Mouse (Mus musculus): Measurements from ENCODE around the gene Timm9. TPM values are rescaled to one million over a fixed set of nuclear protein-coding genes. Genes with fewer than 3 reads are reported as not detected.

Timm9 gene
- polyA plus RNA-seq (2016; fragmentation: Nextera tagmentation; extraction: Ambion mirVana): 106 and 107 TPM in 2 replicates

DNA sequence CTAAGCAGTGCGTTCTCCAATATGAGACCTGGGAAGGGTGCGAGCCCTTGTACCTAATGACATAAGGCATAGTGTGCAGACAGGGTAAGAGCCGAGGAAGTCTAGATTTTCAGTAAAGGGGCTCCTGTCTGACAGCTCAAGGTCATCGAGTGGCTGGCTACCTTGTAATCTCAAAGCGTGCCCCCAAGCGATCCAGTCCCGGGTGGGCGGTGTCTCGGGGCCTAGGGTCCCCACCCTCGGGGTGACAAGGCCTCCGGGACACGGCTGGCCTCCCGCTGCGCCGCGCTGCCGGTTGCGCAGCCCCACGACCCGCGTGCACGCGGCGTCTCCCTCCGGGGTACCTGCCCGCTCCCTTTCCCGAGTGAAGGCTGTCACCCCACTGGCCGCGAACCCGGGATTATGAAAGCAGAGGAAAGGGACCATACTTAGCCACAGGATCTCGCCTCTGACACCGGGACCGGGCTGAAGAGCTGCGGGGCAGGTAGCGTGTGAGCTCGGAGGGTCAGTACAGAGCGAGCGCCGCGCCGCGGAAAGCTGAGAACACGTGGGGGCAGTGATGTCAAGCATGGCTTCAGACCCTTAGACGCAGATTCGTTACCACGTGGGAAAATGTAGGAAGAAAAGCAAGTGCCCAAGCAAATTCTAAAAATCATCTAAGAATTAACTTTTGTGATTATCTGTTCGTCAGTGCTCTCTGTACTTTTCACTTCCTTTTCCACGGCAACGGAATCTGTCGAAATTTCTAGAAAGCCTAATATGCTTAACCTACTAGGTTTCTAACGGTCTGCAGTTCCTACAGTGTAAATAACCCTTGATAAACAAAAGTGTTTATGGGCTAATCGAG, at the start of gene Timm9, which contains the start of gene 2700049A03Rik:
Gene Timm9, minus strand, starts transcription at position 555 of the 844 bp plus-strand sequence.
Gene 2700049A03Rik, plus strand, starts transcription at position 719 of the 844 bp plus-strand sequence.
- Histone ChIP-seq H3K4me1 (peaks cover 24% of the 10 kb centered on the region; the same call in 1 of the 2 replicates), H3K36me3 (peaks cover 41% of the 10 kb centered on the region), H3K27me3 (ENCODE audit: insufficient read depth, poor library complexity, severe bottlenecking) (no peaks in the 10 kb centered on the region), H3K27ac (peak within 1 kb of the TSS; percentile 93), H3K9me3 (no peaks in the 10 kb centered on the region), H3K4me3 (peak within 1 kb of the TSS; percentile 98)
- under 1% methylated on average over 52 of the region's 52 CpGs for WGBS
- peak; percentile 92 for DNase-seq (ENCODE audit: low spot score)

DNA sequence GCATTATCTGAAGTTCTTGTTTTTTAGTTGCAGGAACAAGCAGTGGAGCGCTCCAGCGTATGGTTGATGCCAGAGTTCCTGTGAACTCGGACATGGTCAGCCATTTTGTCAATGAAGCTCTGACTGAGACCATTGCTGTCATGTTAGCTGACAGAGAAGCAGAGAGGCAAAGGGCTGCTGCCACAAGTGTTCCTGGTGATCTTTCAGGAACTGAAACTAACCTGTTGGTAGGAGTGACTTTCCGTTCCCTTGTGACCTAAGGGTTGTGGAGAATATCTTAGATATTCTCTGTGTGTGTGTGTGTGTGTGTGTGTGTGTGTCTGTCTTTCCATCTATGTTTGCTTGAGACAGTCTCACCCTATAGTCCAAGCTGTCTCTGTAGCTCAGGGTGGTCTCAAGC, 47.9 kb upstream of the Timm9 start:
- H3K36me3 ChIP-seq: peaks cover 73% of the 10 kb centered on the region
- H3K4me1 ChIP-seq: no peaks in the 10 kb centered on the region
- no peaks in the 10 kb centered on the region for H3K9me3 ChIP-seq
- no peak overlapping the region for H3K27ac ChIP-seq
- DNase-seq (ENCODE audit: low spot score): no peak
- H3K27me3 ChIP-seq (ENCODE audit: insufficient read depth, poor library complexity, severe bottlenecking): no peaks in the 10 kb centered on the region
- no peak overlapping the region for H3K4me3 ChIP-seq
- 95% methylated on average over 4 of the region's 4 CpGs for WGBS

DNA sequence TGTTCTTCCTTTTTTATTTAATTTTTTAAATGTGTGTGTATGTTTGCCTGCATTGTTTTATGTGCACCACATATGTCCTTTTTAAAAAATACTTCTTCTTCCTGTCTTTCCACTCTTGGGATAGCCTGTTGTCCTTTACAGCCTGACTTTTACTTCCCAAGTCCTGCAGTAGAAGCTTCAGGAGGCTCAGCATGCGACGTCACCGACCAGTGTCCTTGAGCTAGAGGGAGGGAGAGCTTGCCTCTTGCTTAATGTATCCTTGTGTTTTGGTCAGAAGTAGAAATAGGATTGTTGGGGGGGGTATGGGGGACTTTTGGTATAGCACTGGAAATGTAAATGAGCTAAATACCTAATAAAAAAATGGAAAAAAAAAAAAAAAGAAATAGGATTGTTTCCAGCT, 47.3 kb upstream of the Timm9 start:
- Histone ChIP-seq H3K27me3 (ENCODE audit: insufficient read depth, poor library complexity, severe bottlenecking) (no peaks in the 10 kb centered on the region), H3K4me1 (no peaks in the 10 kb centered on the region), H3K9me3 (no peaks in the 10 kb centered on the region), H3K36me3 (peaks cover 73% of the 10 kb centered on the region), H3K4me3 (no peak overlapping the region), H3K27ac (no peak overlapping the region)
- WGBS: 93% methylated on average over 3 of the region's 3 CpGs
- DNase-seq (ENCODE audit: low spot score): no peak

DNA sequence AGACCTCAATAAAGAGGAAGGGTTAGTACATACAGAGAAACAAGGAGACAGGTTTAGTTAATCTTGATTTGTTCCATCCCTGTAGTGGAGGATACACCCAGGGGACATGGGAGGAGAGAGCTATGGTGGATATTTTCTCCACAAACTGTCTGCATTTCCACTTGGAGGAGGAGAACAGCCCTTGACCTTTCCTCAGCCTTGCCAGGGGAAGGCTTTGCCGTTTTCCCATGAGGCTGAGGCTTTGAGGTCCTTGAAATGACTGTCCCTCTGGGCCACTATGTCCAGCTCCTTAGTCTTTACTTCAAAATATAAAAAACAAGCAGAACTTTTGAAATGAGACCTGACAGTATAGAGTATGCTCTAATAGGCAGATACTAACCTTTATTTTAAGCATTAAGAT, 33.4 kb upstream of the Timm9 start:
- no peaks in the 10 kb centered on the region for H3K27me3 ChIP-seq (ENCODE audit: insufficient read depth, poor library complexity, severe bottlenecking)
- H3K27ac ChIP-seq: no peak overlapping the region
- no peak overlapping the region for H3K4me3 ChIP-seq
- 88% methylated on average over 1 of the region's 1 CpGs for WGBS
- DNase-seq (ENCODE audit: low spot score): no peak
- H3K36me3 ChIP-seq: peaks cover 68% of the 10 kb centered on the region
- no peaks in the 10 kb centered on the region for H3K9me3 ChIP-seq
- no peaks in the 10 kb centered on the region for H3K4me1 ChIP-seq

DNA sequence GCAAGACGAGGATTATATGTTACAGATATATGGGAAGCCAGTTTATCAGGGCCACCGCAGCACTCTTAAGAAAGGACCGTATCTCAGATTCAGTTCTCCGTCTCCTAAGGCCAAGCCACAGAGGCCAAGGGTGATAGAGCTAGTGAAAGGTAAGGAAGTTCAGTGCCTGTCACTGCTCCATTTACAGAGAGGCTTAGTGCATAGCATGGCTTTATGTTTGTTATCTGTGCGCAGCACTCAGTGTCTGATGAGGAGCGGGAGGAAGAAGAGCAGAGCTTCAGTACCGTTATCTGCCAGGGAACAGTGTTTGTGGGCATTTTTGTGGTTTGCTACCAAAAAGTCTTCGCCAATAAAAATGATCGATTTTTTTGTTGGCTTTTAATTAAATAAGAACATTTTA, 27.9 kb upstream of the Timm9 start:
- 79% methylated on average over 9 of the region's 9 CpGs for WGBS
- H3K36me3 ChIP-seq: peaks cover 78% of the 10 kb centered on the region

DNA sequence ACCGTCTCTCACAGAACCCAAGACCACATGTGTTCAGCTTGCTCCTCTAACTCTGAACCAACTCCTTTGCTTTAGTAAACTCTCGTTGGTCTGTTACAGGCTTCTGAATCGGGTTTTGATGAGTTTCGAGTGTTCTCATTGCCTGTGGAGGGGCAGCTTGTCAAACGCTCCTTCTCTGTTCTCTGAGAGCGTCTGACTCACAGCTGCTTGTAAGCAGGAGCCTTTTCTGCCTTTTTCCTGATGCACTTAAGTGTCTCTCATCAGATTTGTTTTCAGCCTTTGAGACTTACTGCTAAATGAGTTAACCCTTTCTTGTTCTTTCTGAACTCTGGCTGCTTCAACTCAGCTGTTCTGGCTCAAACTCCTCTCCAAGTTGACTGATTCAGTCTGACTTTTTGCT, 21.5 kb upstream of the Timm9 start:
- Histone ChIP-seq H3K36me3 (peaks cover 85% of the 10 kb centered on the region), H3K27ac (no peak overlapping the region), H3K4me3 (no peak overlapping the region), H3K9me3 (no peaks in the 10 kb centered on the region), H3K27me3 (ENCODE audit: insufficient read depth, poor library complexity, severe bottlenecking) (no peaks in the 10 kb centered on the region), H3K4me1 (no peaks in the 10 kb centered on the region)
- WGBS: 86% methylated on average over 6 of the region's 6 CpGs
- DNase-seq (ENCODE audit: low spot score): no peak

More for the DNA sequence above, 27.9 kb upstream of the Timm9 start:
- H3K9me3 ChIP-seq: no peaks in the 10 kb centered on the region
- no peak for DNase-seq (ENCODE audit: low spot score)
- no peaks in the 10 kb centered on the region for H3K27me3 ChIP-seq (ENCODE audit: insufficient read depth, poor library complexity, severe bottlenecking)
- H3K4me3 ChIP-seq: no peak overlapping the region
- H3K4me1 ChIP-seq: no peaks in the 10 kb centered on the region
- no peak overlapping the region for H3K27ac ChIP-seq

DNA sequence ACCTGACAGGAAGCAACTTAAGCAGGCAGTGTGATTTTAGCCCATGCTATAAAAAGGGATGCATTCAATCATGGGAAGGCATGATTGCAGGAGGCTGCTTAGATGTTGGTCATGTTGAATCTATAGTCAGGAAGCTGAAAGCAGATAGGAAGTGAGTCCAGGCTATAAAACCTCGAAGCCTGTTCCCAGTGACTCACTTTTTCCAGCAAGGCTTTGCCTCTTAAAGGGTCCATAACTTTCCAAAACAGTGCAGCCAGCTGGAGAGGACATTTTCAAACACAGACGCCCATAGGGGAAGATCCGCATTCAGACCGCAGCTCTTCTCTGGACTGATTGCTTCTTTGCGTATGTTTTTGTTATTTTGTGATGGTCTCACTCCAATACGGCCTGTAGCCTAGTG, 18.5 kb upstream of the Timm9 start:
- Histone ChIP-seq H3K4me1 (no peaks in the 10 kb centered on the region), H3K9me3 (no peaks in the 10 kb centered on the region), H3K4me3 (no peak overlapping the region), H3K27me3 (ENCODE audit: insufficient read depth, poor library complexity, severe bottlenecking) (no peaks in the 10 kb centered on the region), H3K36me3 (peaks cover 83% of the 10 kb centered on the region), H3K27ac (no peak overlapping the region)
- 86% methylated on average over 6 of the region's 6 CpGs for WGBS
- no peak for DNase-seq (ENCODE audit: low spot score)

DNA sequence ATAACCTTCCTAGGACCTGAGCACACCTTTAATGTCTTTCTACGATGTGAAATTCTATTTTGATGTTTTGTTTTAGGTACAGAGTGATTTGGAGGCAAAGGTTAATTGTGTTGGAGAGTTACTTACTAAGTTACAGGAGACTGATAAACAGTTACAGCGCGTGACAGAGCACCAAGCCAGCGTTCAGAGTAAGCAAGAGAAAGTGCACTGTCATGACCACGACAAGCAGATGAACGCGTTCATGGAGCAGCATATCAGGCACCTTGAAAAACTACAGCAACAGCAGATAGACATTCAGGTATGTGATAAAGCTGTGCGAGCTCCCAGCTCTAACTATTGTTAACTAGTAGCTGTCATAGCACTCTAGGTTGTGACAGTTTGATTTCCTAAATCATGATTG, 13.7 kb upstream of the Timm9 start:
- no peaks in the 10 kb centered on the region for H3K27me3 ChIP-seq (ENCODE audit: insufficient read depth, poor library complexity, severe bottlenecking)
- H3K9me3 ChIP-seq: no peaks in the 10 kb centered on the region
- no peaks in the 10 kb centered on the region for H3K4me1 ChIP-seq
- WGBS: 84% methylated on average over 8 of the region's 8 CpGs
- H3K36me3 ChIP-seq: peaks cover 83% of the 10 kb centered on the region
- DNase-seq (ENCODE audit: low spot score): no peak
- H3K4me3 ChIP-seq: no peak overlapping the region
- H3K27ac ChIP-seq: no peak overlapping the region

DNA sequence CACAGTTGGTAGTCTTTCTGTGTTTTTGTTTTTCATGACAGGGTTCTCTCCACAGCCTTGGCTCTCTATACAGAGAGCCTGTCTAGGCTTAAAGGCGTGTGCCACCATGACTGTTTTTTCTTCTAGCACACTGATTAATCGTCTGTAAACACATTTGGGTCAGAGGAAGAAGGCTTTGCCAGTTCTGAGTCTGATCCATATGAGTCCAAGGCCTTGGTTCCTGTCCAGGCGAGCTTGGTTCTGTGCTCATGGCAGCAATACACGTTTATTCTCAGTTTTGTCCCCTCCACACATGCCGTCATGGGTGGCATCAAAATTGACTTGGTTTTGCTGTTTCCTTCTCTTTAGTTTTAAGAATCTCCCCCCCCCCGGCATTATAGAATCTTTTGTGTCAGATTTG, 13.0 kb upstream of the Timm9 start:
- Histone ChIP-seq H3K36me3 (peaks cover 83% of the 10 kb centered on the region), H3K4me3 (no peak overlapping the region), H3K9me3 (no peaks in the 10 kb centered on the region), H3K27ac (no peak overlapping the region), H3K4me1 (no peaks in the 10 kb centered on the region), H3K27me3 (ENCODE audit: insufficient read depth, poor library complexity, severe bottlenecking) (no peaks in the 10 kb centered on the region)
- DNase-seq (ENCODE audit: low spot score): no peak
- 81% methylated on average over 6 of the region's 6 CpGs for WGBS

DNA sequence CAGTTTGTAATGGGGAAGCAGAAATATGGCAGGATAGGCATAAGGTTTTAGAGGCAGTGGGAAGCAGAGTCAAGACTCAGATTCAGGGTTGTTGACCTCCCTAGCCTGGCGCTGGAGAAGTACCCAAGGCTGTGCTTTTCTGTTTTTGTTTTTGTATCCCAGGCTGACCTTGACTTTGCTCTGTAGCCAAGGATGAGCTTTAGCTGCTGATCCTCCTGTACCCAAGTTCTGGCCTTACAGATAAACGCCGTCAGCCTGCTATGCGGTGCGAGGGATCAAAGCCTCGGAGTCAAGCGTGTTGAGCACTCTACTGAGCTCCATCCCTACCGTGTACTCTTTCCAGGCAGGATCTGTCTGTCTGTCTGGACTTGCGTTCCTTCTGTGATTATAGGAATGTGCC, 12.3 kb upstream of the Timm9 start:
- no peak overlapping the region for H3K27ac ChIP-seq
- 94% methylated on average over 9 of the region's 9 CpGs for WGBS
- peaks cover 84% of the 10 kb centered on the region for H3K36me3 ChIP-seq
- H3K27me3 ChIP-seq (ENCODE audit: insufficient read depth, poor library complexity, severe bottlenecking): no peaks in the 10 kb centered on the region
- no peaks in the 10 kb centered on the region for H3K9me3 ChIP-seq
- no peak overlapping the region for H3K4me3 ChIP-seq
- DNase-seq (ENCODE audit: low spot score): no peak
- no peaks in the 10 kb centered on the region for H3K4me1 ChIP-seq

DNA sequence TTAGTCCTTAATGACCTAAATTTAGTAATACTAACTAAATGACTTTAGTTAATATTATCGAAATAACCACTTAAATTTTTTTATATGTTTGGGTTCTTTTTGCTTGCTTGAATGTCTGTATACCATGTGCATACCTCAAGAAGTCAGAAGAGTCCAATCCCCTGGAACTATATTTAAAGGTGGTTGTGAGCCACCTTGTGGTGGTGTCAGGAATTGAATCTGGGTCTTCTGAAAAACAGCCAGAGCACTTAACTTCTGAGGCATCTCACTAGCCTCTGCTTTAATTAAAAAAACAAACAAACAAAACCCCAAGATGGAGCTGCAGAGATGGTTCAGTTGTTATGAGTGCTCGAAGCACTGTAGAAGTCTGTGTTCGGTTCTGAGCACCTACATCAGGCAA, 11.2 kb upstream of the Timm9 start:
- no peak overlapping the region for H3K27ac ChIP-seq
- 69% methylated on average over 3 of the region's 3 CpGs for WGBS
- H3K4me1 ChIP-seq: no peaks in the 10 kb centered on the region
- no peak for DNase-seq (ENCODE audit: low spot score)
- H3K4me3 ChIP-seq: no peak overlapping the region
- H3K36me3 ChIP-seq: peaks cover 87% of the 10 kb centered on the region
- no peaks in the 10 kb centered on the region for H3K9me3 ChIP-seq
- no peaks in the 10 kb centered on the region for H3K27me3 ChIP-seq (ENCODE audit: insufficient read depth, poor library complexity, severe bottlenecking)

DNA sequence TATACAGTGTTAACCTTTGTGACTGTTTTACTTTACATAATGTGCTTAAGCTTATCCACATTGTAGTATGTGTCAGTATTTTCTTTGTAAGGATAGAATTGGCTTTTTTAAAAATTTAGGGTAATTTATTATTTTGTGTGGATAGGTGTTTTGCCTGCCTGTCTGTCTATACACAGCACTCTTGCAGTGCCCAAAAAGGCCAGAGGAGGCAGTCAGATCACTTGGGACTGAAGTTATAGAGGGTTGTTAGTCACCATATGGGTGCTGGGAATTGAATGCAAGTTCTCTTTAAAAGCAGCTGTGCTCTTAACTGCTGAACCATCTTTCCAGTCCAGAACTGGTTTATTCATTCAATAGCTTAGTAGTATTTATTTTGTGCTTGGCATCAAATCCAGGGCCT, 4.7 kb upstream of the Timm9 start:
- Histone ChIP-seq H3K27ac (no peak overlapping the region), H3K9me3 (no peaks in the 10 kb centered on the region), H3K36me3 (peaks cover 66% of the 10 kb centered on the region), H3K4me3 (no peak overlapping the region), H3K4me1 (peaks cover 14% of the 10 kb centered on the region; the same call in 1 of the 2 replicates), H3K27me3 (ENCODE audit: insufficient read depth, poor library complexity, severe bottlenecking) (no peaks in the 10 kb centered on the region)
- no peak for DNase-seq (ENCODE audit: low spot score)

DNA sequence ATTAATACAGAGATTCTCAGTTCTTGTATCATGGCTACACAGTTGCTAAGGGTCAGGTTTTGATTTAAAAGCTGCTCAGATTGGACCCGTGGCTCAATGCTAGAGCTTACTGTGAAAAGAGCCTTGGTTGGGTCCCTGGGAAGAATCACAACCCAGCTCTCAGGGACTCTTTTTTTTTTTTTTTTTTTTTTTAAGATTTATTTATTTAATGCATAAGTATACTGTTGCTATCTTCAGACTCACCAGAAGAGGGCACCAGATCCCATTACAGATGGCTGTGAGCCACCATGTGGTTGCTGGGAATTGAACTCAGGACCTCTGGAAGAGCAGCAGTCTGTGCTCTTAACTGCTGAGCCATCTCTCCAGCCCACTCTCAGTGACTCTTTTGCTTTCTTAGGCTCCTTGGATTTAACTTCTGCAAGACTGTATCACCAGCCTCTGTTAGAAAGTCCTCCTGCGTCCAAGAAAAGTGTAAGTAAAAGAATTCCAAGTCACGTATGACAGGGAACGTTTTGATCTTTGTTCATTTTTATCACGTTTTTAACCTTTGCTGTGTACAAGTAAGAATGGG, 2.9 kb upstream of the Timm9 start:
- DNase-seq (ENCODE audit: low spot score): no peak
- no peak overlapping the region for H3K27ac ChIP-seq
- no peaks in the 10 kb centered on the region for H3K27me3 ChIP-seq (ENCODE audit: insufficient read depth, poor library complexity, severe bottlenecking)
- WGBS: 78% methylated on average over 5 of the region's 5 CpGs
- no peak overlapping the region for H3K4me3 ChIP-seq
- no peaks in the 10 kb centered on the region for H3K9me3 ChIP-seq
- peaks cover 54% of the 10 kb centered on the region for H3K36me3 ChIP-seq
- H3K4me1 ChIP-seq: peaks cover 24% of the 10 kb centered on the region; the same call in 1 of the 2 replicates

All from heart, embryonic 10.5 days (tissue).